Mouse (Mus musculus) olfactory bulb, adult 2 months (tissue): ENCODE data around the gene Cnksr3.

Experiments used
- CTCF ChIP-seq: fragments of 200-500 bp; IDR thresholded peaks from 2 replicates; pipeline ENCODE4 v1.5.1; 2012; ENCODE audit warnings: low read depth, mild to moderate bottlenecking, low read length, moderate library complexity; ENCODE audit not compliant: insufficient read depth
- POLR2A ChIP-seq: fragments of 200-500 bp; IDR thresholded peaks from 2 replicates; pipeline ENCODE4 v1.6.1; 2012; ENCODE audit warnings: mild to moderate bottlenecking, low read depth, low read length, moderate library complexity; ENCODE audit not compliant: insufficient read depth

DNA sequence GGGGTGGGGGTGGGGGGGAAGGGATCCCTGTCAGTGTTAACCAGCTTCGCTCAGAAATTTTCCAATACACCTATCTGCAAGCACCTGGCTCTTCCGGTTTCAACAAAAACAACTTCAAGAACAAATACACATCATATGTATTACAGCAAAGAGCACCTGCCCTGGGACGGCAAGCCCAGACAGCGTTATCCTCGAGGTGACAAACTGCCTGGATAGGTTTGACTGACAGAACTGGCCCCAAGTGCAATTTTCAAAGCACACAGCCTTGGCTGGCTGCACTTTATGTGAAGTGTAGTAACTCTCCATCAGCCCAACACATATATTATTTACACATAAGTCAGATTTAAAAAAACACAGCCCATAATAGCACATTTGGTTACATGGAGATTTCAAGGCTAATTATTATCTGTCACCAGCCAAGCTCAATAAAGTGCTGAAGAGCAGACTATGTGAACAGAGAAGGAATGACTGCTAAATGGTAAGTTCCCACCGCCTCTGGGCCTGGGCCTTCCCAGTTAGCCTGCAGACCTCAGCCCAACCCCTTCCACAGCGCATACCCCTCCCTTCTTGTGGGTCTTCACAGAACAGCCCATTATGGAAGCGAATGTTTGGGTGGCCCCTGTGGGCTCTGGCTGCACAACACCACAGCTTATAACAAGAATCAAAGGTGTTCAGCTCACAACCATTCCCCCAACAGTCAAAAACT, 35.7 kb downstream of the Cnksr3 start:
- TF ChIP-seq POLR2A = no peak
- TF ChIP-seq CTCF = no peak
